Mouse (Mus musculus) activated CD4-positive, CD25-positive, alpha-beta regulatory T cell, adult 9 weeks (primary cell): Measurements from ENCODE around the gene Dync1i2. TPM values are rescaled to one million over a fixed set of nuclear protein-coding genes. Genes with fewer than 3 reads are reported as not detected.

ENCODE experiments used
- polyA plus RNA-seq: library from polyadenylated mRNA; unstranded; fragments of 100-300 nt; shearing (Covaris generic); gene quantifications from one replicate; pipeline ENCODE4 v1.2.1, GENCODE M21; 2017

The Dync1i2 gene
- 44.5 TPM for polyA plus RNA-seq

DNA sequence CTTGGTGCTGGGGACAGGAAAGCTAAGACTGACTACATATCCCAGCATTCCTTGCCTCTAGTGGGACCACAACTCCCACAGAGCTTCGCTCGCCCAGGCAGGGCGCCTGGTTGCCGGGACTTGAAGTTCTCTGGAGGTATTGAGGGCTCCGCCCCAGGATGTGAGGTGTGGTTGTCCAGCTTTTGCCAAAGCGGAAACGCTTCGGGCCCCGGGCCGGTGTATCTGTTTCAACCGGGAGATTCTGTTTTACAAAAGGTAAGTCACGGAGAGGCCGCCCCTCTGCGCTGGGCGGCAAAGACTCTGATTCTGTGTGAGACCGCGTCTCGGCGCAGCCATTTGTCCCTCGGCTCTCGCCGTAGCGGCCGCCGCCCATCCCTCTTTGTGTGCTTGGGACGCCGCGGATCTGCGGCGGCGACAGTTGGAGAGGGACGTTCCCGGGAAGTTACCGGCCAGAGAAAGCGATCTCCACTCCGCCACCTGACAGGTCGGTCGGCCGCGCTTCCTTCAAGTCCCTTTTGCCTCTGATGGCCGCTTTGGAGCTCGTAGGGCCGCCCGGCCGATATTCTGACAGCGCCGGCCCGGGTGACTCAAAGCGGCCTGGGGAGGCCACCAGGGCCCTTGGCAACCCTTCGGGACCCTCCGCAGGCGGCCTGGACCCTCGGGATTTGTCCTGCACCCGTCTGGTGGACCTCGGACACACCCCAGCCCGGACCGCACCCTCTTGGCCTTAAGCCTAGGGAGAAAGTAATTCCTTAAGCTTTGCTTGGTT lies at the start of gene Dync1i2:
Gene Dync1i2, plus strand, starts transcription at position 116 of the 769 bp plus-strand sequence.

Other genes starting within 250 kb of the Dync1i2 start
- gene Dcaf17, start 156.4 kb upstream of the Dync1i2 start, polyA plus RNA-seq: 49.7 TPM
- gene Mettl8, start 156.1 kb upstream of the Dync1i2 start, polyA plus RNA-seq: 27.4 TPM
- gene Cybrd1, start 93.8 kb upstream of the Dync1i2 start, polyA plus RNA-seq: 0.27 TPM
- 104 TPM for gene Slc25a12, start 156.0 kb downstream of the Dync1i2 start, polyA plus RNA-seq
- gene Hat1, start 177.3 kb downstream of the Dync1i2 start, polyA plus RNA-seq: 72.9 TPM
- gene Metap1d, start 241.6 kb downstream of the Dync1i2 start, polyA plus RNA-seq: 27.7 TPM